Mouse (Mus musculus) forebrain, embryonic 10.5 days (tissue): Measurements from ENCODE around the gene Rnf151. TPM values are rescaled to one million over a fixed set of nuclear protein-coding genes. Genes with fewer than 3 reads are reported as not detected.

ENCODE experiments used
- DNase-seq: peaks from one replicate; pipeline ENCODE4 v3.0.0-alpha.2; 2017; ENCODE audit warnings: low spot score; ENCODE audit errors: extremely low spot score
- H3K27ac ChIP-seq: fragments of 300-500 bp; sonication (generic); 2 replicates; pipeline ENCODE4 v1.5.1; 2016; ENCODE audit warnings: mild to moderate bottlenecking
- H3K27me3 ChIP-seq: fragments of 300-500 bp; sonication (generic); 2 replicates; pipeline ENCODE4 v1.6.1; 2016; ENCODE audit warnings: mild to moderate bottlenecking; ENCODE audit not compliant: poor library complexity, severe bottlenecking
- H3K36me3 ChIP-seq: fragments of 300-500 bp; sonication (generic); replicated peaks from 2 replicates; pipeline ENCODE4 v1.6.1; 2016; ENCODE audit warnings: mild to moderate bottlenecking, moderate library complexity
- H3K4me1 ChIP-seq: fragments of 300-500 bp; sonication (generic); 2 replicates; pipeline ENCODE4 v1.6.1; 2016
- H3K4me3 ChIP-seq: fragments of 300-500 bp; sonication (generic); 2 replicates; pipeline ENCODE4 v1.5.1; 2016; ENCODE audit warnings: mild to moderate bottlenecking, moderate library complexity
- H3K9me3 ChIP-seq: fragments of 300-500 bp; sonication (generic); 2 replicates; pipeline ENCODE4 v1.6.1; 2016; ENCODE audit warnings: mild to moderate bottlenecking, moderate library complexity
- WGBS: fragments of 180-500 bp; shearing (Covaris S2); methylation state at CpG from one replicate; pipeline ENCODE4 v1.1.7; 2016; 5-methylcytosine and 5-hydroxymethylcytosine counted together
- polyA plus RNA-seq: library from polyadenylated mRNA; unstranded; fragments of >200 nt; fragmentation: Nextera tagmentation; extraction: Ambion mirVana; gene quantifications from 2 replicates; pipeline ENCODE4 v1.2.1, GENCODE M21; 2016

Rnf151 gene
- polyA plus RNA-seq, 1 experiment from 2014 or later = 0.43 TPM

DNA sequence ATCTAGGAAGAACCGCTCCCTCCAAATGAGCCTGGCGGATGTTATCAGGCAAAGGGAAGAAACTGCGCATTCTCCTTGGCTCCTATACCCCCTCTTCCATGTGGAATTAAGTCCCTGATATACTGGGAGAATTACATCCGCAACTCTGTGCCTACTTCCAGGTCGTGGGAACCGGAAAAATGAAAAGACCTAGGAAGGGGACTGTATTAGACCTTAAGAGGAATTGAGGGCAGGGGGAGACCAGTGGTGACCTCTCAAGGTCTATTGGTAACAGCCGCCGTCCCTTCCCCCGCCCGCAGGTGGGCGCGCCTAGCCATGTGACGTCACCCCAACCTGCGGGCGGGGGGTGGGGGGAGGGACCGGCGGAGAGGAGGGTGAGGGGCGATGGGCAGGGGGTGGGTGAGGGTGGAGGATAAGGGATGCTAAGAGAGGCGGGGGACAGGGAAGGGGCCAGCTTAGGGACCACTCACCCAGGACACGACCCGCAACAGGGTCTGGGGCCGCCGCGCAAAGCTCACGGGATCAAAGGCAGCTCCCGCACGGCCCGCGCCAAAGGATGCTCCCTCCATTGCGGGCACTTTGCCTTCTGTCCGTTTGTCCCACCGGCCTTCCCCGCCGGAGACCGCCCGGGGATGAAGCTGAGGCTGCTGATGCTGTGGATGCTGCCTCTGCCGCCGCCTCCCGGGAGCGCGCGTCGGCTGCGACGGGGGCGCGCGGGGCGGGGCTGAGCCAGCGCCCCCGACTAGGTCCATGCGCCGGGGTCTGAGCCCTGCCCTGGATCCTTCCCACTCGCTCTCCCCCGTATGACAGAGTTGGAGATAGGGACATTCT, 28.4 kb downstream of the Rnf151 start, which contains the start of gene Syngr3:
Gene Syngr3, minus strand, starts transcription at position 705 of the 831 bp plus-strand sequence.
- H3K27me3 ChIP-seq = peaks cover 68% of the 10 kb centered on the region
- peak within 1 kb of the TSS; percentile 82 for H3K27ac ChIP-seq
- H3K36me3 ChIP-seq = peaks cover 23% of the 10 kb centered on the region
- peak within 1 kb of the TSS; percentile 74 for H3K4me3 ChIP-seq
- under 1% methylated on average over 53 of the region's 55 CpGs for WGBS
- H3K9me3 ChIP-seq = no peaks in the 10 kb centered on the region
- peaks cover 36% of the 10 kb centered on the region for H3K4me1 ChIP-seq
- DNase-seq = peak; percentile 43

DNA sequence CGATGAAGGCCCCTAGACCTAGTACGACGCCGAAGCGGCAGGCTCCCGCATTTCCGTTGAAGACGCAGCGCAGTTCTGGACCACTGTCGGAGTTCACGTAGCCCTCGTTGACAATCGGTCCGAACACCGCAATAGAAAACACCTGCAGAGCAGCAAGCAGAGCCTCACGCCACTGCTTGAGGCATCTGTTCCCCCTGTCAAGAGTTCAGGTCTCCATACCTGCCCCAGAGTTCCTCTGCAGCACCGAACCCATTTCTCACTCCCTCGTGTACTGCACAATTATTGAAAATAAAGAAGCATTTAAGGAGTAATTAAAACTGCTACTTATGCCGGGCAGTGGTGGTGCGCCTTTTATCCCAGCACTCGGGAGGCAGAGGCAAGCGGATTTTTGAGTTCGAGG, 30.3 kb downstream of the Rnf151 start:
- 18% methylated on average over 23 of the region's 23 CpGs for WGBS
- Histone ChIP-seq H3K27me3 (peaks cover 68% of the 10 kb centered on the region), H3K4me3 (peak overlapping the region; percentile 44), H3K4me1 (peaks cover 32% of the 10 kb centered on the region), H3K27ac (0 out of 2 replicates have a peak overlapping the region, but pooled peaks have one; percentile 35), H3K9me3 (no peaks in the 10 kb centered on the region), H3K36me3 (peaks cover 13% of the 10 kb centered on the region)
- DNase-seq = no peak

DNA sequence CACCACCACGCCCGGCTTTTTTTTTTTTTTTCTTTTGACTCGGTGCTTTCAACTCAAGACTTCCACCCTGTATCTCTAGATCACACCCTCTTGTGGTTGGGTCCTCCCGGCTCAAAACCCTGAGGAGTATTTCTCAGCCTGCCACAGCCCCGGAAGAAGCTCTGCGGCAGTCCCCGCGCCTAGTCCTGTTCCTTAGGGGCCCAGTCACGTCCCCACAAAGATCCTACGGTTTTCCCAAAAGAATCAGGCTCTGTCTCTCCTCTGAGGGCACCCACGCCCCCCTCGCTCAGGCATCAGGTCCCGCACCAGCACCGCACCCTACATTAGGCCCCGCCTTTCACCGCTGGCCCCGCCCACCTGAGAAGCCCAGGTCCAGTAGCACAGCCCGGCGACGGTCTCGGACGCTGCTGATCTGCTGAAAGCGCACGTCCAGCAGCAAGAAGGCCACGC, 30.7 kb downstream of the Rnf151 start:
- H3K4me3 ChIP-seq = peak overlapping the region; percentile 44
- no peak for DNase-seq
- H3K36me3 ChIP-seq = peaks cover 13% of the 10 kb centered on the region
- H3K9me3 ChIP-seq = no peaks in the 10 kb centered on the region
- H3K27me3 ChIP-seq = peaks cover 66% of the 10 kb centered on the region
- WGBS = 2% methylated on average over 25 of the region's 25 CpGs
- H3K4me1 ChIP-seq = peaks cover 32% of the 10 kb centered on the region
- 0 out of 2 replicates have a peak overlapping the region, but pooled peaks have one; percentile 35 for H3K27ac ChIP-seq

DNA sequence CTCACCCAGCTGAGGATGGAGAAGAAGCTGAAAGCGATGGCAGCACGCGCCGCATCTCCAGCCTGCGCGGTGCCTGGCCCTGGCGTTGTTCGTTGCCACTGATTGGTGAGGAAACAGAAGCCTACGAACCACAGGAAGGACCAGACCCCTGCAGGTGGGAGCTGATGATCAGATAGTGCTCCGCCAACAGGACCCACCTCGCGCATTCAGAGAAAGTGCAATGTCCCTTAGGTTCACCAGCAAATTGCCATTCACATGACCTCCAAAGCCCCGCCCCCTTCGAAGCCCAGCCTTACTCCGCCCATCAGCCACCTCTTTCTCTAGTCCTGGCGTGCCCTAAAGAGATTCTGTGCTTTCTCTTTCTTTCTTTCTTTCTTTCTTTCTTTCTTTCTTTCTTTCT, 31.3 kb downstream of the Rnf151 start:
- Histone ChIP-seq H3K36me3 (peaks cover 16% of the 10 kb centered on the region), H3K27me3 (peaks cover 60% of the 10 kb centered on the region), H3K4me1 (peaks cover 32% of the 10 kb centered on the region), H3K4me3 (peak overlapping the region; percentile 35), H3K9me3 (no peaks in the 10 kb centered on the region), H3K27ac (no peak overlapping the region)
- 25% methylated on average over 16 of the region's 16 CpGs for WGBS
- DNase-seq = no peak

DNA sequence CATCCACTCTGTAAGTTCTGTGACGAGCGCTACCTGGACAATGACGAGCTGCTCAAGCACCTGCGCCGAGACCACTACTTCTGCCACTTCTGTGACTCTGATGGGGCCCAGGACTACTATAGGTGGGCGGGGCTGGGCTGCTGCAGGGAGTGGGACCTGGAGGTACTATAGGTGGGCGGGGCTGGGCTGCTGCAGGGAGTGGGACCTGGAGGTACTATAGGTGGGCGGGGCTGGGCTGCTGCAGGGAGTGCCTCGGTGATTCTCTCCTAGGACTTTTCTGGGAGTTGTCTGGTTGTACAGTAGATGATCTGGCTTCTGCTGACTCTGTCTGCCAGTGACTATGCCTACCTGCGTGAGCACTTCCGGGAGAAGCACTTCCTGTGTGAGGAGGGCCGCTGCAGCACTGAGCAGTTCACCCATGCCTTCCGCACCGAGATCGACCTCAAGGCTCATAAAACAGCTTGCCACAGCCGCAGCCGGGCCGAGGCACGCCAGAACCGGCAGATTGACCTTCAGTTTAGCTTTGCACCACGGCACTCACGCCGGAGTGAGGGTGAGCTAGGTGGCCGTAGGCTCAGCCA, 40.3 kb downstream of the Rnf151 start:
- Histone ChIP-seq H3K27me3 (no peaks in the 10 kb centered on the region), H3K9me3 (no peaks in the 10 kb centered on the region), H3K36me3 (peaks cover 75% of the 10 kb centered on the region), H3K4me1 (peaks cover 9% of the 10 kb centered on the region), H3K4me3 (no peak overlapping the region), H3K27ac (no peak overlapping the region)
- WGBS = 92% methylated on average over 24 of the region's 24 CpGs
- no peak for DNase-seq

DNA sequence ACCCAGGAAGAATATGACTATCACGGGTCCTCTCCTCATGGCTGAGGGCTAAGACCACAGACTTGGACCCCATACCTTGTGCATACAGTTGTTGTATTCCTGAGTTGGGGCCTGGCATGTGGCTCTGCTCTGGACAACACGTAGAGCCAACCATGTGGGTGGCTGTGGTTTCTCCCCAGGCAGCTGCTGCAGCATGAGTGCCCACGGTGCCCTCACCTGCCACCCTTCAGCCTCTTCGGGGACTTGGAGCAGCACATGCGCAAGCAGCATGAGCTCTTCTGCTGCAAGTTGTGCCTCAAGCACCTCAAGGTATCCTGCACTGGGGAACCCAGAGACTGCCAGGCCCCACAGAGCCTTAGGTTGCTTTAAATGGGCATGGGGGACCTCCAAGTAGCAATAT, 41.0 kb downstream of the Rnf151 start:
- H3K27me3 ChIP-seq = no peaks in the 10 kb centered on the region
- DNase-seq = no peak
- no peaks in the 10 kb centered on the region for H3K9me3 ChIP-seq
- H3K27ac ChIP-seq = no peak overlapping the region
- H3K36me3 ChIP-seq = peaks cover 70% of the 10 kb centered on the region
- H3K4me3 ChIP-seq = no peak overlapping the region
- 96% methylated on average over 5 of the region's 5 CpGs for WGBS
- H3K4me1 ChIP-seq = peaks cover 16% of the 10 kb centered on the region

DNA sequence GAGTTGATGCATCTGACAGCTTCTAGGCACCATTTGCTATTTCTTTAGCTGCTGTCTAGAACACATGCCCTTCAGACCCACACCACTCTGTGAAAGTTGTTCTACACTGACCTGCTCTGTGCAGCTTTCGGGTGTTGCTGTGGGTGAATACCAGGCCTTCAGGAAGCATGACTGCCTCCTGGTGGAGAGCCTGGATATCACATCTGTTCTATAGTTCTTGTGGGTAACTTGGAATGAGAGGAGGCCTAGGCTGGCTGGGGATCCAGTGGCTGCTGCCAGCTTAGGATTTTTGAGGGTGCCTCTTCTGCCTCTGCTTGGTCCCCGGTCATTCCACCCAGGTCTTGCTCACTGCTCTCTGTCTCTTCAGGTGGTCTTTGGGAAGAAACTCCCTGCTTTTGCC, 41.7 kb downstream of the Rnf151 start:
- peaks cover 23% of the 10 kb centered on the region for H3K4me1 ChIP-seq
- H3K27ac ChIP-seq = no peak overlapping the region
- H3K4me3 ChIP-seq = no peak overlapping the region
- DNase-seq = peak; percentile 63
- WGBS = 61% methylated on average over 2 of the region's 2 CpGs
- no peaks in the 10 kb centered on the region for H3K9me3 ChIP-seq
- no peaks in the 10 kb centered on the region for H3K27me3 ChIP-seq
- H3K36me3 ChIP-seq = peaks cover 63% of the 10 kb centered on the region

DNA sequence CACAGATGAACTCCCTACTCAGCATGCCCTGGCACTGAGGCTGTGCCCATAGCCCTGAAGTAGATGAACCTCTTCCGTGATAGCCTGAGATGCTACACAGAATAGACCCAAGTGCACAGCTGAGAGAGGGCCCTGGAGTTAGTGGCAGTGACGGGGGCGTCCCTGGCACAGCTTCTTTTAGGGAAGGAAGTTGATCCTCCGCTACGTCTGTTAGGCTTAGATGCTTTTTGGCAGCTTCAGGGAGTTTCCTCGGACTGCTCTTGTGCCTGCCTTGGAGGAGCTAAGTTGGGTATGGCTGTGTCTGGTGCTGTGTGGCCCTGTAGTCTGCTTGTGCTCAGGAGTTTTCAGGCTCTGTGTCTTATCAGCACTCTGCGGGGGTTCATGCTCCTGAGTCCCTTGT, 43.6 kb downstream of the Rnf151 start:
- H3K4me1 ChIP-seq = peaks cover 35% of the 10 kb centered on the region
- no peak for DNase-seq
- H3K27ac ChIP-seq = no peak overlapping the region
- no peaks in the 10 kb centered on the region for H3K9me3 ChIP-seq
- 93% methylated on average over 7 of the region's 7 CpGs for WGBS
- H3K27me3 ChIP-seq = no peaks in the 10 kb centered on the region
- H3K4me3 ChIP-seq = no peak overlapping the region
- H3K36me3 ChIP-seq = peaks cover 44% of the 10 kb centered on the region

DNA sequence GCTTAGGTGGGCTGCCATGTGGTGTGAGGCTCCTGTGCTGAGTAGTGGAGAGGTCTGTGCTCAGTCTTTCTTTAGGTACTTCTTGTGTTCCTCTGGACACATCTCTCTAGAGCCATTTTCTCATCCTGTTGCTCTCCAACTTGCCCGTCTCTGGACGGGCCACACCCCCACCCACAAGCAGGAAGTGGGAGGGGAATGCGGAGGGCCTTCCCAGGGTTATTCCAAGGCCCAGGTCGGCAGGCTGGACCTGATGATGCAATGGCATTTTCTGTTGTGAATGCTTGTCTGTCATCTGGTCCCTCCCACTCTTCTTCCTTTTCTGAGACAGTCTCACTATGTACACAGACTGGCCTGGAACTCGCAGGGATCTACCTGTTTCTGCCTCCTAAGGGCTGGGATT, 45.7 kb downstream of the Rnf151 start:
- peaks cover 22% of the 10 kb centered on the region for H3K36me3 ChIP-seq
- no peak for DNase-seq
- no peaks in the 10 kb centered on the region for H3K27me3 ChIP-seq
- WGBS = 34% methylated on average over 5 of the region's 5 CpGs
- no peak overlapping the region for H3K27ac ChIP-seq
- H3K9me3 ChIP-seq = no peaks in the 10 kb centered on the region
- H3K4me1 ChIP-seq = peaks cover 44% of the 10 kb centered on the region
- H3K4me3 ChIP-seq = peak overlapping the region; percentile 32; the same call in 1 of the 2 replicates

DNA sequence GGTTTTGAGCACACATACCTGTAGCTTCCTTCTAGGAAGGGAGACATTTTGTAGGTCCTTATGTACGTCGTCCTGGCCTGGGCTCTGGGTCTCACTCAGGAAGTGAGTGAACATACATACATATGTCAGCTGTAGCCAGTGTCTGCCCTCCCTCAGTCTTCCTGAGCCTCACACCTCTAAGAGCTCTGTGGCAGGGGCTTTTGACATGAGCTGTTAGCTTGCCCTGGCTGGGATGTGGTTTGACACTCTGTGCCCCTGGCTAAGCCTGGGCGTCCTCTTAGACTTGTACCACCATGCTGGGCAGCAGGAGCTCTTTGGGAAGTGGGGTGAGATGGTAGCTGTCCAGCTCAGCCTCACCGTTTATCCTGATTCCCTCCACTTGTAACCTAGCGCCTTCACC, 46.5 kb downstream of the Rnf151 start:
- Histone ChIP-seq H3K4me3 (peak overlapping the region; percentile 100), H3K9me3 (no peaks in the 10 kb centered on the region), H3K4me1 (peaks cover 44% of the 10 kb centered on the region), H3K27ac (no peak overlapping the region), H3K27me3 (no peaks in the 10 kb centered on the region), H3K36me3 (peaks cover 14% of the 10 kb centered on the region)
- 73% methylated on average over 5 of the region's 5 CpGs for WGBS
- no peak for DNase-seq

DNA sequence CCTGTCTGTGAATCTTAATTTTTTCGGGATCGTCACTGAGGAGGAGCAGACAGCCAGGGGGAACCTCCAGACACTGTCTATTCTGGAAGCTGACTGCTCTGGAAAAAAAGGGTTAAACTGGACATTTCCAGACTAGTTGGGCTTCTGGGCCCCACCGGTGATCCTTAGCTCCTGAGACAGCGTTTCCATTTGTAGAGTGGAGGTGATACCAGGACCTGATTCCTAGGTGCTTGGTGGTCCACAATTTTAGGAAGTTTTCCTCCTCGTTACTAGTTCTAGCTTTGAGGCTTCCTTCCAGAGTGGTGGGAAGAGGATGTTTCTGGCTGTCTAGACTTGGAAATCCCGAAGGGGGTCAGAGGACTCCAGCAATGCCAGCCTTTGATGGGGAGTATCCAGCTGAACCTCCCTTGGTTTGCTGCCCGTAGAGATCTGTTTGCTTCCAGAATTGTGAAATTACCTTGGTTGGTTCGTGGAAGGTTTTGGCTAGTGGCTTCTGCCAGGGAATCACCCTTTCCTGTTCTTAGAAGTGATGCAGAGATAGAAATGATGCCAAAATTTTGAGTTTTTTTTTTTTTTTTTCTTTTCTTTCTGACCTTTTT, 47.5 kb downstream of the Rnf151 start:
- Histone ChIP-seq H3K36me3 (peaks cover 13% of the 10 kb centered on the region), H3K4me1 (peaks cover 44% of the 10 kb centered on the region), H3K27me3 (no peaks in the 10 kb centered on the region), H3K27ac (peak overlapping the region; percentile 96), H3K4me3 (peak overlapping the region; percentile 100), H3K9me3 (no peaks in the 10 kb centered on the region)
- WGBS = 16% methylated on average over 8 of the region's 8 CpGs
- no peak for DNase-seq

DNA sequence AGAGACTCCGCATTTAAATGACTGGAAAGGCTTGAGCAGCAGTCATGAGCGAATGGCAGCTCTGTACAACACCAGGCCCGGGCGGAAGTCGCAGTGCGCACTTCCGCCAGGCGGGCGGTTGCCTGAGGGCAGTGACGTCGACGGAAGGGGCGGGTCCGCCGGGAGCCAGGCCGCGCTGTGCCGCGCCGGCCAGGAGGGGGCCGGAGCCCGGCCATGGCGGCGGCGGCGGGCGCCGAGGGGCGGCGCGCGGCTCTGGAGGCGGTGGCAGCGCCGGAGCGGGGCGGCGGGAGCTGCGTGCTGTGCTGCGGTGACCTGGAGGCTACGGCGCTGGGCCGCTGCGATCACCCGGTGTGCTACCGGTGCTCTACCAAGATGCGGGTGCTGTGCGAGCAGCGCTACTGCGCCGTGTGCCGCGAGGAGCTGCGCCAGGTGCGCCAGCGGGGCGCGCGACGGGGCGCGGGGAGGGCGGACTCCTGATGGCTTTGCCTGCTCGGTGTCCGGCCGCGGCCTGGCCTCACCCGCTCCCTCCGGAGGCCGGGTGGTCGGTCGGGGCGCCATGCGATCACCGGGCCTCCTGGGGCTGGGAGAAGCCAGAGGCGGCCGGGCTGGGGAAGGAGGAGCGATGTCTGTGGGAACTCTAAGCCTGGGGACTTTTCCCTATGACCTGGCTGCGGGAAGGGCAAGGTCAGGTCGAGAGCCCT, 48.2 kb downstream of the Rnf151 start, which contains the start of gene Zfp598:
Gene Zfp598, plus strand, starts transcription at position 143 of the 701 bp plus-strand sequence.
- Histone ChIP-seq H3K9me3 (no peaks in the 10 kb centered on the region), H3K36me3 (peaks cover 13% of the 10 kb centered on the region), H3K4me3 (peak within 1 kb of the TSS; percentile 100), H3K4me1 (peaks cover 44% of the 10 kb centered on the region), H3K27ac (peak within 1 kb of the TSS; percentile 96), H3K27me3 (no peaks in the 10 kb centered on the region)
- WGBS = under 1% methylated on average over 80 of the region's 80 CpGs
- peak; percentile 93 for DNase-seq
